Mouse (Mus musculus): ENCODE measurements around the gene Bcl2l10. TPM values are rescaled to one million over a fixed set of nuclear protein-coding genes. Genes with fewer than 3 reads are reported as not detected.

Bcl2l10 gene
- total and polyA plus RNA-seq, 2 experiments from 2014 or later, result not detected

DNA sequence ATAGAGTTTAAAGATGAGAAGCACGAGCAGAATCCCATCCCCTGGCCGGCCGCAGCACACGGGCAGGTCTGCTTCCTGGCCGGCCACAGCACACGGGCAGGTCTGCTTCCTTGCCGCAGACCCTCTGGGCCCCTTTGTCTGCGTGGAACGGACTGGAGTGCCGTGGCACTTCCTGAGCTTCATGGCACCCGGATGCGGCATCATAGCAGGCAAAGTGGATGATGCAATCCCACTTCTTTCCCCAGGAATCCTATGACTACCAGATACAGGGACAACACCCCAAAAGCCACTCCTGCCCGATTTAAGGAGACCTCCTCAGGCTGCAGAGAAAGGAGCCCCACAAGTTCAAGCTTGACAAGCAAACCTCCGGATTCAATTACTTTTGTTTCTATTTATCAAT, 35.3 kb downstream of the Bcl2l10 start:
- Histone ChIP-seq H3K4me3 (ENCODE audit: low read depth, low read length) (no peak overlapping the region), H3K4me1 (ENCODE audit: insufficient read depth, low read length) (no peaks in the 10 kb centered on the region), H3K9me3 (ENCODE audit: low read length) (no peaks in the 10 kb centered on the region), H3K36me3 (ENCODE audit: insufficient read depth, low read length) (no peaks in the 10 kb centered on the region; the same call in 1 of the 2 replicates), H3K4me2 (ENCODE audit: low read depth, low read length, poor library complexity, severe bottlenecking) (no peak overlapping the region), H3K9ac (replicated peaks; ENCODE audit: low read length, poor library complexity, severe bottlenecking) (no peak overlapping the region), H3K27ac (ENCODE audit: low read depth, low read length) (no peak overlapping the region), H3K27me3 (ENCODE audit: insufficient read depth, low read length) (no peaks in the 10 kb centered on the region)
- TF ChIP-seq CTCF (IDR thresholded peaks at IDR 0.05), result no peak
- ATAC-seq (ENCODE audit: low FRiP score) (no peak), DNase-seq (ENCODE audit: low spot score) (no peak)
- WGBS, result 91% methylated on average over 14 of the region's 14 CpGs

DNA sequence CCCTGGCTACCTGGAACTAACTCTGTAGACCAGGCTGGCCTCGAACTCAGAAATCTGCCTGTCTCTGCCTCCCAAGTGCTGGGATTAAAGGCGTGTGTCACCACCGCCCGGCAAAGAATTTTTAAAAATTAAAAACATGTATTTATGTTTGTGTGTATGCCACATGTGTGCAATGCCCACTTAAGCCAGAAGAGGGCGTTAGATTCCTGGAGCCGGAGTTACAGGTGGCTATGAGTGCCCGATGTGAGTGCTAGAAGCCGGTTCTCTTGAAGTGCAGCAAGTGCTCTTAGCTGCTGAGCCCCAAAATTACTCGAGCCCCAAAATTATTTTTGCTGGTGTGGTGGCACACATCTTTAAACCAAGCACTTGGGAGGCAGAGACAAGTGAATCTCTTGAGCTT, 36.2 kb downstream of the Bcl2l10 start:
- TF ChIP-seq CTCF (IDR thresholded peaks at IDR 0.05), result peak; percentile 41
- H3K9me3 ChIP-seq (ENCODE audit: low read length), result no peaks in the 10 kb centered on the region
- peaks cover 6% of the 10 kb centered on the region for H3K36me3 ChIP-seq (ENCODE audit: insufficient read depth, low read length)
- no peak overlapping the region for H3K27ac ChIP-seq (ENCODE audit: low read depth, low read length)
- ATAC-seq (ENCODE audit: low FRiP score), result no peak
- no peak overlapping the region for H3K9ac ChIP-seq (replicated peaks; ENCODE audit: low read length, poor library complexity, severe bottlenecking)
- H3K27me3 ChIP-seq (ENCODE audit: insufficient read depth, low read length), result no peaks in the 10 kb centered on the region
- WGBS, result 84% methylated on average over 9 of the region's 9 CpGs
- no peak overlapping the region for H3K4me2 ChIP-seq (ENCODE audit: low read depth, low read length, poor library complexity, severe bottlenecking)
- DNase-seq (ENCODE audit: low spot score), result no peak
- no peaks in the 10 kb centered on the region for H3K4me1 ChIP-seq (ENCODE audit: insufficient read depth, low read length)
- H3K4me3 ChIP-seq (ENCODE audit: low read depth, low read length), result no peak overlapping the region

DNA sequence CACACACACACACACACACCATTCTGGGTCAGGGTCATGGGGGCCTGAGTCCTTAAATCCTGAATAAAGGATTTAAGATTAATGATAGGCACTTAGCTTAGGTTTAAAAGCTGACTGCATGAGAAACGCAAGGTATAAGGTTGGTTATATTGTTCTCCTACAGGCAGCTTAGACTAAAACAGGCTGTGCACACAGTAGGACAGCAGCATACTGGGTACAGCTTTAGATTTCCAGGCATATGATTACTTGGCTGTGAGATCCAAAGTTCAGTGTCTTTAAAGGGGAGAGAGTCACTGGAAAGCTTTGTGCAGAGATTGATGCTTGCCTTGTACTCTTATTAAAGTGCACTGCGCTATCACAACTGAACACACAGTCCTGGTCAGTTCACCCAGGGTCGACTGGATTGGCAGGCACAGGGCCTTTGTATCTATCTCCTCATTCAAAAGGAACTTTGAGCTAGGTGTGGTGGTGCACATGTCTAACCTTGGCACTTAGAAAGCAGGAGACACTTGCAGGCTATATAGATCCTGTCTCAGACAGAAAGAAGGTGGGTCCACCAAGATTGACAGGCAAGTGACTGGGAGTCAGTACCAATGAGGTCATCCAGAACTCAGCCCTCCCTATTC, 36.9 kb downstream of the Bcl2l10 start:
- no peaks in the 10 kb centered on the region for H3K4me1 ChIP-seq (ENCODE audit: insufficient read depth, low read length)
- no peak overlapping the region for H3K4me2 ChIP-seq (ENCODE audit: low read depth, low read length, poor library complexity, severe bottlenecking)
- H3K36me3 ChIP-seq (ENCODE audit: insufficient read depth, low read length), result peaks cover 13% of the 10 kb centered on the region
- no peak for TF ChIP-seq CTCF (IDR thresholded peaks at IDR 0.05)
- ATAC-seq (ENCODE audit: low FRiP score), result no peak
- DNase-seq (ENCODE audit: low spot score), result no peak
- 81% methylated on average over 3 of the region's 3 CpGs for WGBS
- no peak overlapping the region for H3K4me3 ChIP-seq (ENCODE audit: low read depth, low read length)
- H3K9ac ChIP-seq (replicated peaks; ENCODE audit: low read length, poor library complexity, severe bottlenecking), result no peak overlapping the region
- no peaks in the 10 kb centered on the region for H3K27me3 ChIP-seq (ENCODE audit: insufficient read depth, low read length)
- H3K27ac ChIP-seq (ENCODE audit: low read depth, low read length), result no peak overlapping the region
- no peaks in the 10 kb centered on the region for H3K9me3 ChIP-seq (ENCODE audit: low read length)

DNA sequence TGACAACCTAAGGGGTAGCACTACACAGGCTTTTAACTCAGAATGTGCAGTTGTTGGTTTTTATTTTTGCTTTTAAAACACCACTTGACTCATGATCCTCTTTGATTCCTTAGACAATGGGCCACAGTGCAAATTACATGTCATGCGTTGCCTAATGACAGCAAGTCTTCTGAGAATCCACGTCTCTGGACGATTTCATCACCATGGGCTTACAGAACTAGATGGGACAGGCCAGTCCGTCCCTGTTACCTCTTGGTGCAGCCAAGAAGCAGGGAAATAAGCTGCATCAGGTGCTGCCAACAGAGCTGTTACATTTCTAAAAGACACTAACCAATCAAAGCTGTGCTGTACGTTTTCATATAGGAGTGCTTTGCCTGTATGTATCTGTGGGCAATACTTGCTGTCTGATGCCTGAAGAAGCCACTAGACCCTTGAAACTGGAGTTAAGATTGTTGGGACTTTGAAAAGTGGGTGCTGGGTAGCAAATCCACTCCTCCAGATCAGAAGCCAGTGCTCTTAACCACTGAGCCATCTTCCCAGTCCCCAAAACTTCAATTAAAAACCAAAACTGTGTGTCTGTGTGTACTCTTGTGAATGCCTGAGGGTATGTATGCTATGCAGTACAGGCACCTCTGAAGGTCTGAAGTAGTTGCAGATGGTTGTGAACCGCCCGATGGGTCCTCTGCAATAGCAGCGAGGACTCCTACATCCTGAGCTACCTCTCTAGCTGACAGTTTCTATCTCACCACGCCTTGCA, 37.8 kb downstream of the Bcl2l10 start:
- WGBS, result 77% methylated on average over 9 of the region's 9 CpGs
- ATAC-seq (ENCODE audit: low FRiP score), result no peak
- Histone ChIP-seq H3K36me3 (ENCODE audit: insufficient read depth, low read length) (peaks cover 18% of the 10 kb centered on the region), H3K9me3 (ENCODE audit: low read length) (no peaks in the 10 kb centered on the region), H3K27me3 (ENCODE audit: insufficient read depth, low read length) (no peaks in the 10 kb centered on the region), H3K4me1 (ENCODE audit: insufficient read depth, low read length) (no peaks in the 10 kb centered on the region), H3K27ac (ENCODE audit: low read depth, low read length) (no peak overlapping the region), H3K9ac (replicated peaks; ENCODE audit: low read length, poor library complexity, severe bottlenecking) (no peak overlapping the region), H3K4me3 (ENCODE audit: low read depth, low read length) (no peak overlapping the region), H3K4me2 (ENCODE audit: low read depth, low read length, poor library complexity, severe bottlenecking) (no peak overlapping the region)
- TF ChIP-seq CTCF (IDR thresholded peaks at IDR 0.05), result no peak
- no peak for DNase-seq (ENCODE audit: low spot score)

DNA sequence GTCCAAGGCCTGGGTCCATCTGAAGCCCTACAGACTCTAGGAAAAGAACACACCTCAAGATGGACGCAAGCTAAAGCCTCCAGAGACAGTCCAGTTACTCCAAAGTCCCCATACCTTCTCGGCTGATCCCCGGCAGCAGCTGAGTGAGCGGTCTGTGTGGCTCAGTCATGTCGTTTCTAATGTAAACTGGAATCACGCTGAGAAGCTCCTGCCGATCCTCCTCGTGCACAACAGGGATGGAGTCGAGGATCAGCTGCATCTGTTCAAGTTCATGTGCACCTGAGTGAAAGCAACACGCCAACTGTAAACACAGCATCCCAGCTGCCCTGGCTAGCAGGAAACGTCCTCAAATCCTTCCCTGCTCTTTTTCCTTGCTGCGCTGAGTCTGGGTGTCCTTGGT, 45.7 kb downstream of the Bcl2l10 start:
- WGBS, result 76% methylated on average over 12 of the region's 12 CpGs
- ATAC-seq (ENCODE audit: low FRiP score), result no peak
- DNase-seq (ENCODE audit: low spot score), result no peak
- no peak overlapping the region for H3K4me2 ChIP-seq (ENCODE audit: low read depth, low read length, poor library complexity, severe bottlenecking)
- no peak overlapping the region for H3K27ac ChIP-seq (ENCODE audit: low read depth, low read length)
- no peak overlapping the region for H3K4me3 ChIP-seq (ENCODE audit: low read depth, low read length)
- H3K4me1 ChIP-seq (ENCODE audit: insufficient read depth, low read length), result no peaks in the 10 kb centered on the region
- no peaks in the 10 kb centered on the region for H3K27me3 ChIP-seq (ENCODE audit: insufficient read depth, low read length)
- no peak overlapping the region for H3K9ac ChIP-seq (replicated peaks; ENCODE audit: low read length, poor library complexity, severe bottlenecking)
- H3K36me3 ChIP-seq (ENCODE audit: insufficient read depth, low read length), result peaks cover 48% of the 10 kb centered on the region
- no peaks in the 10 kb centered on the region for H3K9me3 ChIP-seq (ENCODE audit: low read length)
- TF ChIP-seq CTCF (IDR thresholded peaks at IDR 0.05), result no peak

DNA sequence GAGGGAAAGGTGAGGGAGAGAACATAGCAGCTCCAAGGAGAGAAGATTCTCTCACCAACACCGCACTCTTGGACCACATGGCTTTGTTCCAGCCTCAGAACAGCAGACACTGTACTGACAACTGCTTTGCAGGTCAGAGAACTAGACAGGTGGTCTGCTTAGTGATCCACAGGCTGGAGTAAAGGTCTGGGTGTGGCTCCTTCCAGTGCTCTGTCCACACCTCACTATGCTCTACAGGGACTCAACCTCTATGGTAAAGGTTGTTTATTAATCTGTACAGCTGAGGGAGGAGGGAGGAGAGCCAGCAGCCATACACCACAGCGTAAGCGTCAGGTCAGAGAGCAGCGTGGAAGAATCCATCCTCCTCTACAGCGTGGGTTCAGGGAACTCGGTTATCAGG, 48.4 kb downstream of the Bcl2l10 start:
- DNase-seq (ENCODE audit: low spot score) (no peak), ATAC-seq (ENCODE audit: low FRiP score) (no peak)
- Histone ChIP-seq H3K4me1 (ENCODE audit: insufficient read depth, low read length) (no peaks in the 10 kb centered on the region), H3K4me2 (ENCODE audit: low read depth, low read length, poor library complexity, severe bottlenecking) (no peak overlapping the region), H3K9me3 (ENCODE audit: low read length) (no peaks in the 10 kb centered on the region), H3K36me3 (ENCODE audit: insufficient read depth, low read length) (peaks cover 31% of the 10 kb centered on the region), H3K4me3 (ENCODE audit: low read depth, low read length) (no peak overlapping the region), H3K27me3 (ENCODE audit: insufficient read depth, low read length) (no peaks in the 10 kb centered on the region), H3K9ac (replicated peaks; ENCODE audit: low read length, poor library complexity, severe bottlenecking) (no peak overlapping the region), H3K27ac (ENCODE audit: low read depth, low read length) (no peak overlapping the region)
- TF ChIP-seq CTCF (IDR thresholded peaks at IDR 0.05), result no peak
- WGBS, result 88% methylated on average over 6 of the region's 6 CpGs
